Mouse (Mus musculus) lung, postnatal 0 days (tissue): ENCODE measurements around the gene Grasp.

ENCODE experiments used
- CTCF ChIP-seq: IDR thresholded peaks from 2 replicates; pipeline ENCODE4 v1.5.1; 2016; ENCODE audit warnings: antibody characterized with exemption, mild to moderate bottlenecking
- EP300 ChIP-seq: IDR thresholded peaks from 2 replicates; pipeline ENCODE4 v1.6.1; 2016; ENCODE audit warnings: antibody characterized with exemption, mild to moderate bottlenecking, control low read depth

- TF ChIP-seq CTCF (no peak), EP300 (no peak)
Observed at GRCm38 (mm10) chr15:101223596-101223995, 392 bp upstream of the Grasp start.
